Mouse (Mus musculus) MEL (cell line): ENCODE measurements around the gene Mapk10.

Experiments
- CHD2 ChIP-seq: IDR thresholded peaks from 2 replicates; pipeline ENCODE4 v1.6.1; 2011; ENCODE audit warnings: low read length, improper control_type of control experiment
- CTCF ChIP-seq, 3 experiments: IDR thresholded peaks in 2 of 3; conservative IDR thresholded peaks in 1 of 3; 2 replicates each; pipeline ENCODE4 v1.5.1; 2011 to 2012; ENCODE audit warnings: low read length in 3 of 3, low read depth in 2 of 3, mild to moderate bottlenecking in 2 of 3, improper control_type of control experiment in 1 of 3, inconsistent platforms in 1 of 3, mixed read lengths in 1 of 3, moderate library complexity in 1 of 3; ENCODE audit not compliant: control insufficient read depth in 1 of 3, insufficient read depth in 1 of 3, poor library complexity in 1 of 3, severe bottlenecking in 1 of 3
- EP300 ChIP-seq, 2 experiments: IDR thresholded peaks; 2 replicates each; pipeline ENCODE4 v1.6.1; 2011; ENCODE audit warnings: improper control_type of control experiment in 2 of 2, low read length in 2 of 2, low read depth in 1 of 2, mild to moderate bottlenecking in 1 of 2
- MEF2A ChIP-seq: IDR thresholded peaks from 2 replicates; pipeline ENCODE4 v1.6.1; 2014; ENCODE audit warnings: low read depth, mild to moderate bottlenecking, inconsistent platforms, low read length, improper control_type of control experiment; ENCODE audit not compliant: poor library complexity, insufficient replicate concordance, severe bottlenecking; ENCODE audit errors: extremely low read depth

GRCm38 (mm10) chr5:102991691-102992090 lies 219.4 kb downstream of the Mapk10 start:
- TF ChIP-seq MEF2A (no peak), CTCF (IDR thresholded peaks at IDR 0.05 in 2 of 3, conservative IDR thresholded peaks at IDR 0.05 in 1 of 3; ENCODE audit: control insufficient read depth in 1 of 3, insufficient read depth in 1 of 3, low read depth in 2 of 3, low read length in 3 of 3, poor library complexity in 1 of 3, severe bottlenecking in 1 of 3) (no peak), EP300 (IDR thresholded peaks at IDR 0.05; ENCODE audit: low read depth in 1 of 2, low read length in 2 of 2) (no peak), CHD2 (no peak)
